Mouse (Mus musculus) cerebellum, adult 2 months (tissue): ENCODE data around the gene Atg101. TPM values are rescaled to one million over a fixed set of nuclear protein-coding genes. Genes with fewer than 3 reads are reported as not detected.

Experiments used
- DNase-seq, 2 experiments: peaks; one replicate each; pipeline ENCODE4 v3.0.0; 2021
- H3K27ac ChIP-seq: fragments of 200-500 bp; 2 replicates; pipeline ENCODE4 v1.5.1; 2012; ENCODE audit warnings: low read length, control low read depth, inconsistent platforms; ENCODE audit not compliant: insufficient read depth
- H3K27me3 ChIP-seq: fragments of 200-500 bp; 2 replicates; pipeline ENCODE4 v1.6.1; 2012; ENCODE audit warnings: inconsistent platforms, mild to moderate bottlenecking, low read length, moderate library complexity; ENCODE audit not compliant: control insufficient read depth, insufficient read depth
- H3K4me1 ChIP-seq: fragments of 200-500 bp; 2 replicates; pipeline ENCODE4 v1.6.1; 2011; ENCODE audit warnings: low read length; ENCODE audit not compliant: control insufficient read depth, insufficient read depth
- H3K4me3 ChIP-seq: fragments of 200-500 bp; replicated peaks from 2 replicates; pipeline ENCODE3; 2011; ENCODE audit warnings: mild to moderate bottlenecking, low read depth, low read length, control low read depth; ENCODE audit not compliant: insufficient read depth
- CTCF ChIP-seq: fragments of 200-500 bp; IDR thresholded peaks from 2 replicates; pipeline ENCODE4 v1.5.1; 2011; ENCODE audit warnings: low read depth, mild to moderate bottlenecking, control low read depth, low read length, moderate library complexity, borderline replicate concordance; ENCODE audit not compliant: insufficient read depth
- POLR2A ChIP-seq: fragments of 200-500 bp; IDR thresholded peaks from 2 replicates; pipeline ENCODE4 v1.6.1; 2011; ENCODE audit warnings: low read length, control low read depth, borderline replicate concordance; ENCODE audit not compliant: insufficient read depth
- WGBS: fragments of 180-500 bp; shearing (Covaris S2); methylation state at CpG from one replicate; pipeline ENCODE4 v1.1.7; 2018; 5-methylcytosine and 5-hydroxymethylcytosine counted together
- polyA plus RNA-seq: library from polyadenylated mRNA; depleted of rRNA; stranded (reverse); fragments of >200 nt; gene quantifications from 2 replicates; pipeline ENCODE4 v1.2.3, GENCODE M21; 2012

Gene Atg101
- polyA plus RNA-seq, 1 experiment, result 49.6 TPM

DNA sequence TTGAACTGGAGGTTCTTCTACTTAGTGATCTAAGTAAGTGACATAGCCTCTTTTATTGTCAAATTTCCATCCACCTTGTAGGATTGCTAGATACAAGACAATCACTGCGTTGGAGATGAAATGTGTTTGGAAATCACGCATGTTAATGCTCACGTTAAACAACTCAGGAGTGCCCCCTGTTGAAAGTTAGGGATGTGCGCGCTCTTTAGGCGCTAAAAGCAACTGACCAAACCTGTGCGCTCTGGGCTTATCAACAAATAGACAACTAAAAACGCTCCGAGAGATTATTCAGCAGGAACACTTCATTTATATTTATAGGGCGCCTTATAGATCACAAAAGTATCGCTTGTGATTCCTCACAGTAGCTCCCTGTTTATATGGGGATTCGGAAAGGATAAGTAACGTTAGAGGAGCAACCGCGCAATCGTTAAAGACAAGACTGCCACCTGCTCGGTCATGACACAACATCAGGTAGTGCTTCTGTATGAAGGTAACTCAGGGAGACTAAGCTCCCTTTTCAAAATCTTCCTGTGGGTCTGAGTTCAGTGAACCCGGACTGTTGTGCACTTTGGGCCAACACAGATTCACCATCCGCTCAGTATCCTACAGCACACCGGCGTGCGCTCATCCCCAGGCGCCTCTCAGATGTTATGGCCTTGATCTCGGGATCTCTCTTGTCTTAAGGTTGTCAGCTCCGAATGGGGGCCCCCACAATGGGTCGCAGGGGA, 725 bp upstream of the Atg101 start:
- WGBS, result under 1% methylated on average over 26 of the region's 26 CpGs
- peak; percentile 73 to 79 for DNase-seq
- no peak for TF ChIP-seq POLR2A
- TF ChIP-seq CTCF, result peak; percentile 72

DNA sequence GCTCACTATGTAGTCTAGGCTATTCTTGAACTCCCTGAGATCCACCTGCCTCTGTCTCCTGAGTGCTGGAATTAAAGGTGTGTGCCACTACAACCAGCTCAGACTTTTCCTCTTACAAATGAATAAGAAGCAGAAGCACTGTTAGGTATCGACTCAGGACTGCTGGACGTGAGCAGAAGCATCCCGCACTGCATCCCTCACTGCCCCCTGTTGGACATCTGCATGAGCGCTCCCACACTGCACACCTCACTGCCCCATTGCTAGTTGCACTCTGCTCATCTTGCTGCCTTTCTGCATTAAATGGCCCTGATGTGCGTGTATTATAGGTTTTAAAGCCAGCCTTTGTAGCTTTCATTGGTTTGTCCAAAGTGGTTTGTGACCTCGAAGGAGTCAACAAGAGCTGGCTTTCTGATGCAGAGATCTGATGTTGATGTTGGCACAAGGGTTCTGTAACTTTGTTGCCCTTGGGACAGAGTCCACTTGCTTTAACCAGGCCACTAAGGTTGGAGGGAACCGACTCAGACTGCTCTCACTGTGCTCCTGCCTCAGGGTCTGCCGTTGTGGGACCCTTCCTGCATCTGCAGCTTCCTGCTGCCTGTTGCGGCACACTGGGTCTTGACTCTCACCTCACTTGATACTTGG, 2.2 kb downstream of the Atg101 start:
- no peak overlapping the region for H3K27ac ChIP-seq
- WGBS, result 57% methylated on average over 9 of the region's 9 CpGs
- DNase-seq, result no peak
- TF ChIP-seq CTCF (peak; percentile 40), POLR2A (no peak)
- H3K4me1 ChIP-seq, result peaks cover 2% of the 10 kb centered on the region; the same call in 1 of the 2 replicates
- no peak overlapping the region for H3K4me3 ChIP-seq
- H3K27me3 ChIP-seq, result no peaks in the 10 kb centered on the region

More for the DNA sequence above, 725 bp upstream of the Atg101 start:
- Histone ChIP-seq H3K4me1 (peaks cover 2% of the 10 kb centered on the region; the same call in 1 of the 2 replicates), H3K4me3 (peak overlapping the region; percentile 89), H3K27me3 (no peaks in the 10 kb centered on the region), H3K27ac (peak overlapping the region; percentile 47)

DNA sequence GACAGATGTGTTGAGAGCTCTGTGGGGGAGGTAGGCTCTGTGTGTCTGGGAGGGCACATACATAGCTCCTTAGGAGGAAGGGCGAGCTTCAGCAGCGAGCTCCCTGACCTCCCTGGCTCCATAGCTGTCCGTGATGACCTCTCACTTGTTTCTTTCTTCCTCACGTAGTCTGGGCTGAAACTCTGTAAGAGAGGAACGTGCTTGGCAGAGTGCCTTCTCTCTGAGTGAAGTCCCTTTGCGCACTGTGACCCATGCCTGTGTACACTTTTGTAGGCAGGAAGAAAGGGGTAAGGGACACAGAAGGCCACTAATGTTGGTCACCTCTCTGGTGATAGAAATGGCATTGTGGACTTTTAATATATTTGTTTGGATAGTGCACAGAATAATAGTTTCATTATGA, 3.3 kb downstream of the Atg101 start:
- DNase-seq, result no peak
- Histone ChIP-seq H3K27ac (no peak overlapping the region), H3K4me3 (no peak overlapping the region), H3K4me1 (peaks cover 2% of the 10 kb centered on the region; the same call in 1 of the 2 replicates), H3K27me3 (no peaks in the 10 kb centered on the region)
- no peak for TF ChIP-seq CTCF
- TF ChIP-seq POLR2A, result no peak
- 74% methylated on average over 6 of the region's 6 CpGs for WGBS

DNA sequence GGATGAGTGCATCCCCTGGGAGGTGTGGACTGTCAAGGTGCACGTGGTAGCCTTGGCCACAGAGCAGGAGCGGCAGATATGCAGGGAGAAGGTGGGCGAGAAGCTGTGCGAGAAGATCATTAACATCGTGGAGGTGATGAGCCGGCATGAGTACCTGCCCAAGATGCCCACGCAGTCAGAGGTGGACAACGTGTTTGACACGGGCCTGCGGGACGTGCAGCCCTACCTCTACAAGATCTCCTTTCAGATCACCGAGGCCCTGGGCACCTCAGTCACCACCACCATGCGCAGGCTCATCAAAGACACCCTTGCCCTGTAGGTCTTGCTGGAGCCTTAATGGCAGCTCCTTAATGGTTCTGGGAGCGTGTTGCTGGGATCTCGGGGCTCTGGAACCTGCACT, 6.3 kb downstream of the Atg101 start:
- TF ChIP-seq POLR2A, result no peak
- no peak for TF ChIP-seq CTCF
- H3K4me3 ChIP-seq, result no peak overlapping the region
- H3K27ac ChIP-seq, result no peak overlapping the region
- 94% methylated on average over 15 of the region's 15 CpGs for WGBS
- no peaks in the 10 kb centered on the region for H3K27me3 ChIP-seq
- DNase-seq, result no peak
- no peaks in the 10 kb centered on the region; the same call in 1 of the 2 replicates for H3K4me1 ChIP-seq

DNA sequence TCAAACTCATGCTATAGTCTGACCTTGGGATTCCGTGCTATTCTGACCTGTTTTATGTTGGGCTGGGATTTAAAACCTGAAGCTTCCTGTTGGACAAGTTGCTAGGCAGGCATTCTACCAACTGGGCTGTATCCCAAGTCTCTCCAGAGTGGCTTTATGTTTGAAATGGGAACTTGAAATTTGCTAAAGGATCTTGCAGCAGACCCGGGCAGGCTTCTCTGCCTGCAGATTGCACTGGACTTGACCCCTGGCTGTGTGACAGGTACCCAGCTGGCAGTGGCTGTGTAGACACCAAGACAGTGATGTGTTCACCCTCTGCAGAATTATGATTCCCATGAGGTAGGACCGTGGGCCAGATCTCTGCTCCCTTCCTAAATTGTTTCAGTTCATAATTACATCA, 7.9 kb downstream of the Atg101 start:
- no peaks in the 10 kb centered on the region for H3K27me3 ChIP-seq
- no peaks in the 10 kb centered on the region for H3K4me1 ChIP-seq
- H3K27ac ChIP-seq, result no peak overlapping the region
- TF ChIP-seq CTCF (no peak), POLR2A (no peak)
- no peak overlapping the region for H3K4me3 ChIP-seq
- DNase-seq, result no peak
- WGBS, result 56% methylated on average over 3 of the region's 3 CpGs

DNA sequence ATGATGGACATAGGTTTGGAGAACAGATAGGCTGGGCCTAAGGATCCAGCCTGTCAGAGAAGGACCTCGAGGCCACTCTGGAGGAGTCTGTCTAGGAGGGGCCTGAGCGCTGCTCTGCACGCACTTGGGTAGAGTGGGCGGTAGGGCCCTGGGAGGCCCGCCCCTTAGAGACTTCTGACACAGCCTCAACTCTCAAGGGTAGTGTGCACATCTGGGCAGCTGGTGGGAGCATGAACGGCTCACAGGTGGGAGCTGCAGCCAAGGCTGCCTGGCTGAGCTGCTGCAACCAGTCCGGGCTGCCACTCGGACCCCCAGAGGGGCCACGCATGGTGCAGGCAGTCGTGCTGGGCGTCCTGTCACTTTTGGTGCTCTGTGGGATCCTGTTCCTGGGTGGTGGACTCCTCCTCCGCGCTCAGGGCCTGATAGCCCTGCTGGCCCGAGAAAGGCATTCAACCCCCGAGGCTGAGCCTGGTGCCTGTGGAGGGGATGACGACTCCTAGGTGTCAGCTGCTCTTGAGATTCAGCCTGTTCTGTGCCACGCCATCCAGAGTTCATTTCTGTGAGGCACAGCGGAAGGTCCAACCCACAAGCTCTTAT, 9.1 kb downstream of the Atg101 start, which contains the start of gene 6030408B16Rik:
Gene 6030408B16Rik (plus strand): TSS at position 188 of the 597 bp plus-strand sequence.
- WGBS, result 66% methylated on average over 18 of the region's 18 CpGs
- H3K4me3 ChIP-seq, result no peak within 1 kb of the TSS
- H3K27ac ChIP-seq, result no peak within 1 kb of the TSS
- no peak for TF ChIP-seq POLR2A
- DNase-seq, result no peak
- H3K27me3 ChIP-seq, result no peaks in the 10 kb centered on the region
- H3K4me1 ChIP-seq, result no peaks in the 10 kb centered on the region

DNA sequence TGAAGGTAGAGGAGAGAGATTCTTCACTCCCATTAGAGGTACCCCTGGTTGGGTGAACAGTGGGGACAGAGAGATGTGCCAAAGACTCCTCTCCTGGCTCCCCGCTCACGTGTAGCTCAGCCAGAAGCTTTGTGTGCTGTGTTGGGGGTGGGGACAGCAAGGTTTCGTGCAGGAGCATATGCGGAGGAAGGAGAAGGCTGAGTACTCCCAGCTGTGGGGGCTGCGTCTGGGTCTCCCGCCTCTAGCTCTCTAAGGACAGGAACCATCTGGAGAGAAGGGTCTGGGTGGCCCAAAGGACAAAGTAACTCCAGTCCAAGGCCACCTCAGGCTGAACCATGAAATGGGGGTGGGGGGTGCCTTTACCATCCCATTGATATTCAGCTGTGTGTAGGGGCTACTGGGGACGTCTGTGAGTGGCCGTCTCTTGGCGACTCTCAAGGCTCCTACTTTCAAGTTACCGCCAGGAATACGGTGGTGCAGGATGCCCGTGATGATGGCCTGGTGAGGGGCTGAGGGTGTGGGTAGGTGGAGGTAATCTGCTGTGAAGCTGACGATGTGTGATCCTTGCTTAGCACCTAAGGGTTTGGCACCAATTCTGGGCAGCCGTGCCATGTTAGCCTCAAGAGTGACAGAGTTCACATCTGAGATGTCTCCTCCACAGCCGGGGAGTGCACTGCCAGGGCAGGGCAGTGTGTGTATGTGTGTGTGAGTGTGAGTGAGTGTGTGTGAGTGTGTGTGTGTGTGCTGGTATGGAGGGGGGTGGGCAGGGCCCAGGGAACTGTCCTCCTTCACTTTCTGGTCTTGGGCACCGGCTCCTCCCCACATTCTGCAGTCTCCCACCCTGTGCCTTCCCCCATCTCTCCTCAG, 10.2 kb downstream of the Atg101 start:
- no peak overlapping the region for H3K27ac ChIP-seq
- no peak for TF ChIP-seq POLR2A
- no peak for TF ChIP-seq CTCF
- no peak overlapping the region for H3K4me3 ChIP-seq
- no peaks in the 10 kb centered on the region for H3K27me3 ChIP-seq
- H3K4me1 ChIP-seq, result no peaks in the 10 kb centered on the region
- 55% methylated on average over 16 of the region's 16 CpGs for WGBS
- DNase-seq, result no peak
